Mouse (Mus musculus) megakaryocyte, embryonic 14.5 days (primary cell): Measurements from ENCODE around the gene Mbd6.

Experiments
- FLI1 ChIP-seq: IDR thresholded peaks from 2 replicates; pipeline ENCODE4 v1.6.1; 2012; ENCODE audit warnings: low read length, inconsistent platforms, mixed read lengths
- GATA1 ChIP-seq: IDR thresholded peaks from 3 replicates; pipeline ENCODE4 v1.6.1; 2012; ENCODE audit warnings: mixed read lengths, low read length, inconsistent platforms, borderline replicate concordance

DNA sequence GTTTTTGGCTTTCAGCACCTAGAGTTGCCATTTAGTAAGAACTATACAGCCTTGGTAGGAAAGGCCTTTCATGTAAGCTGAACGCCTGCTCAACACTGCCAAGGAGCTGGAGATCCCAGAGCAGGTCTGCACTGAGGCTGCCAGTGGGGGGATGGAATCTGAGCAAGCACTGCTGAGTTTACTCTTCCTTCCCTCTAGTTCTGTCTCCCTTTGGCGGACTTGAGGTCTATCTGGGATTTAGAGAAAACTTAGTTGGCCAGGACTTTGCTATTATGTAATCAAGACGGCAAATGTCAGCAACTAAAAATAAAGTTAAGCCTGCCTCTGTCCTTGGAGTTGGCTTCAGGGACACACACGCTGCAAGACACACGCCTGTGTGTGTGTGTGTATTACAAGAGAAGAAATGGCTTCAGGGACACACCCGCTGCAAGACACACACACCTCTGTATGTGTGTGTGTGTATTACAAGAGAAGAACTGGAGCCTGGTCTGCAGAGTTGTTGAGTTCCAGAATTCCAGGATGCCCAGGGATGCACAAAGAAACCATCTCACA is 4.2 kb upstream of the Mbd6 start:
- TF ChIP-seq FLI1 (no peak), GATA1 (no peak)
